Mouse (Mus musculus) heart, postnatal 4 days (tissue): ENCODE results near the gene Gkap1. TPM values are rescaled to one million over a fixed set of nuclear protein-coding genes. Genes with fewer than 3 reads are reported as not detected.

ENCODE experiments used
- DNase-seq: peaks from one replicate; pipeline ENCODE4 v3.0.0; 2021
- total RNA-seq, 2 experiments: library from RNA; stranded (reverse); gene quantifications; 2 replicates each; pipeline ENCODE4 v1.2.3; 2021

Gene Gkap1
- total RNA-seq, 2 experiments from 2014 or later = 31.2 to 34.6 TPM

GRCm38 (mm10) chr13:58261674-58262073 lies 13.8 kb downstream of the Gkap1 start:
- no peak for DNase-seq

DNA sequence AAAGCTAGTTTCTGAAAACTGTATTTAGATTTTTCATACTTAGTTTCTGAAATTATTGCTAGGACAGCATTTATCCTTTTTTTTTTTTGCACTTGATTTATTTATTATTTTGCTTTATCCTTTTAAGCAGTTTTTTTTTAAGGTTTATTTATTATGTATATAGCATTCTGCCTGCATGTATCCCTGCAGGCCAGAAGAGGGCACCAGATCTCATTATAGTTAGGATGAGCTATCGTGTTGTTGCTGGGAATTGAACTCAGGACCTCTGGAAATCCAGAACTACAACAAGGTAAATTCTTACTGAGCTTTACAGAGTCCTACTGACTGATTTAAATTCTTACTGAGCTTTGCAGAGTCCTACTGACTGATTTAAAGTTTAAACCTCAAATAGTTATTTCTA lies 22.2 kb downstream of the Gkap1 start:
- no peak for DNase-seq

- no peak for DNase-seq
Observed at GRCm38 (mm10) chr13:58248957-58249356, 26.5 kb downstream of the Gkap1 start.

DNA sequence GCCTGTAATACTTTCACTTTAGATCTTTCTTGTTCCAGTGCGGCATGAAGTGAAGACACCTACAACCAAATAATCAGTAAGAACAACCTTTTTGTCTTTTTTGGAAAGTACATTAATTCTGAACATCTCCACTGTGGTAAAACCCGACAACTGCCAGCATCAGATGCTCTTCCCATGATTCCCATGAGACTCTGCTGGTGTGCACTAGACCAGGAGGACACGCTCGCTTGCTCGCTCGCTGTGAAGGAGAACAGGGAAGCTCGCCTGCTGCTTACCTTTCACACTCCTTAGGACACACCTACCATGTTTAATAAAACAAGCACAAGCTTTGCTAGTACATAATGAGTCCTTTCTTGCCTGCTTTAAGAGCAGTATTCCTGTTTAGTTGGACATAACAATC lies 39.0 kb downstream of the Gkap1 start:
- DNase-seq = no peak

DNA sequence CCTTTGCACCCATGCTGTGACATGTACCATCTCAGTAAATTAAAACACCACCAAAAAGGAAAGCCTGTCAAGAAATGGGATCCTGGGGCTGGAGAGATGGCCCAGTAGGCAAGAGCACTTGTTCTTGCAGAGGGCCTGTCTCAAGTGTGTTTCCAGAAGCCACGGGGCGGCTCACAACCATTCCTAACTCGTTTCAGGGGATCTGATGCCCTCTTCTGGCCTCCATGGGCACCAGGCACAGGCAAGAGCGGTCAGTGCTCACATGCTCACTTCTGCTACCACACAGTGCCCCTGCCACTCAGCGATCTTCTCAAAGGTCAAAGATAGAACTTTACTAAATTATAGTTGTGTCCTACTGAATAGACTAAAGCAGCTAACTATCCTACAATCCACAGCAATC lies 42.9 kb downstream of the Gkap1 start:
- DNase-seq = peak; percentile 62

DNA sequence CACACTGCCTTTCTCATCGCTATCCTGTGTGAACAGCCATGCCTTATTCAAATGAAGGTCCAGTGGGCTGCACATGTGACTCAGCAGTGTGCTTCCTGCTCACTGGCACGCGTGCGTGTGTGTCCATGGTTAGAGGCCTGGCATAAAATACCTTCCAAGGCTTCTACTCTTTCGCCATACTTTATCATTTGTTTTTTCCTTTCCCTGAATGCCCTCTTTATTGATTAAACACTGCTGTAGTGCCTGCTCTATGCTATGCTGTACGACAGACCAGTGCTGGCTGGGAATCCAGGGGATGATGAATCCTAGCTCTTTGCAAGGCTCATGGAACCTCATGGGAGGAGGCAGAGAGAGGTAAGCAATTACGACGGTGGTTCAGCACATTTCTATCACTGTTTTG lies 43.4 kb downstream of the Gkap1 start:
- no peak for DNase-seq

DNA sequence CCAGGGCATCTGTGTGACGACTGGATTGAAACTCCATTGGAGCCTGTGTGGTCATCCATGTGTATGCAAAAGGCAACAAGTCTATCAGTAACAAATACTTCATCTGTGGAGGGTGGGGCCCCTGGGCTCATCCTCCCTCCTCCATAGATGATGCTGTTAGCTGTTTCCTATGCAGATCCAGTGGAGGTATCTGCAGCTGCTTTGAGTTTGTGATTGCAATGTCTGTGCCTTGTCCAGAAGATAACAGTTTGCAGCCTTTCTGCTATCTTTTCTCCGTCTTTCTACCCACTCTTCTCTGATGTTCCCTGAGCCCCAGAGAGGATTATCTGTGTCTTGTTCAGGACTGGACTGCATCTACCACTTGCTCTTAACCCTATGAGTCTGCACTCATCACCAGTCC lies 46.9 kb downstream of the Gkap1 start:
- no peak for DNase-seq

GRCm38 (mm10) chr13:58225694-58226093 lies 49.8 kb downstream of the Gkap1 start:
- DNase-seq = no peak

DNA sequence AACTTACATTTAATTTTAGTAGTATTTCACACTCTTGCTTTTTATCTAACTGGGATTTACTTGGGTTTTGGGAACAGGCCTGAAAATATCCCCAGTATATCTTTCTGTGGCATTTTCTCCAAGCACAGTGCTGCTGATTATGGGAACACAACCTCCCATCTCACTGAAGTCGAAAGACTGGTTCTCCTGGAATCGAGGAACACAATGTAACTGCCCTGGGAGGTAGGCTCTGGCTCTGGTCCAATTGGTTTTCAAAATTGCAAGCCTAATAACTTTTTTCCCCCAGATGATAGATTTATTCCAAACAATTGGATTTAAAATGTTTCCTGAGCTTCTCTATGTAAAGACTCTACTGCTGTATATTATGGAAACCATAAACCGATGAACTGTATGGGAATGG lies 55.3 kb downstream of the Gkap1 start:
- DNase-seq = no peak

DNA sequence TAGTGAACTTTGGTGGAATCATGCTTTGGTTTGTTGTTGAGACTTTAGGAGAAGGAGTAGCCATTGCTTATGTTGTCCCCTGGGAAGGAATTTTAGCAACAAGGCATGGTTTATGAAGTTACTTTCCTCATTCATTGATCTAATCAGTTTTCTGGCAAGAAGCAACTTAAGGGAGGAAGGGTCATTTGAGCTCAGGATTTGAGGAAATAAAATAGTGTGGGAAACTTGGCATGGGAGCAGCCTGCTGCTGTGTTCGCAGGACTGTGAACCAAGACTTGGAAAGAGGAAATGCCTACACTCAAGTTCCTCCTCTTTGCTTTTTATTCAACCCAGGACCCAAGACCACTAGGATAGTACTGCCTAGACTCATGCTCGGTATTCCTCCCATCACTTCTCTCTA lies 58.0 kb downstream of the Gkap1 start:
- no peak for DNase-seq

DNA sequence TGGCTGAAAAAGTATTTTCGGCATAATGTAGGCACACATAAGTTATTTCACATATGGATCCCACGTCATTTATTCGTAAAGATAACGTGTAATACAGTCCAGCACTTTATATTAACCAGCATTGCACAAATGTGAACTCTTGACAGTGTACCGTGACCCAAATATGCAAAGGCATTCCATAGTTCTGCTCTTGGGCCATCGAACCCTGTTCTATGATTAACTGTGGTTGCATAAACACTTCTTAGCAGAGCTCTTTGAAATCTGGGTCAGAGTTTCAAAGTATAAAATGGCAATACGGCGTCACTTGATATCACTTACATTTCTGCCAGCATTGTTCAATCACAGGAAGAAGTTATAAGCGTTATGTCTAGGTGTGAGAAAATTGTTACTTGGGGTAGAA lies 59.1 kb downstream of the Gkap1 start:
- no peak for DNase-seq

DNA sequence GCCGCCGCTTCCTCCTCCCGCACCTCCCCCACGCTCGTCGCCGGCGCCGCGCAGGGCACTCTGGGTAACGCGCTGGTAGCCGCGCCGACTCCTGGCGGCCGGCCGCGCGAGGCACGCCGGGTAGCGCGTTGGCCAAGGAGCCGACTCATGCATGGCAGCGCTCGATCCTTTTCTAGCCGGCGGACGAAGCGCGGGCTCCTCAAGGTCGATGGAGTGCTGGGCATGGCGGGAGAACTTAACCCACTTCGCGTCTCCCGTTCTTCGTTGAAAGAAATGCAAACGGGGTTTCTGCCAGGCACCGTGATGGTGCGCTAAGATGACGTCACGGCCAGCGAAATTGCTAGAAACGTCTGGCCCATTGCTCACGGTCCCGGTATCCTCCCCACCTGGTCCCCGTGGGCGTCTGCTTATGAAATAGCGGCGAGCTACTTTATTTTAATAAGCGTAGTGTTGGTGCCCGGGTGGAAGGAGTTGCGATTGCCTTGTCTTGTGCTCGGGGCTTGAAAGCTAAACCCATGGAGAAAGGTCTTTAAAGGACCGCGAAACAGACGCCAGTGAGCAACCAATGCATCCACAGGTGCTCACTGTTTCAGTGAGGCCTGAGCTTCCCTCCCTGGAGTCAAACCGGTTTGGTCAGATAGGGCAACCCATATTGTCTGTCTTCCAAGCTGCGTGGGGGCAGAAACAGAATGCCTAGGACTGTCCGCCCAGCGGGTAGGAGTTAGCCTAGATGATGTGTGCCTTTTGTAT lies 59.7 kb downstream of the Gkap1 start, which contains the start of gene Ubqln1:
Gene Ubqln1 (minus strand): TSS at position 62 of the 750 bp plus-strand sequence.
- DNase-seq = peak; percentile 89

DNA sequence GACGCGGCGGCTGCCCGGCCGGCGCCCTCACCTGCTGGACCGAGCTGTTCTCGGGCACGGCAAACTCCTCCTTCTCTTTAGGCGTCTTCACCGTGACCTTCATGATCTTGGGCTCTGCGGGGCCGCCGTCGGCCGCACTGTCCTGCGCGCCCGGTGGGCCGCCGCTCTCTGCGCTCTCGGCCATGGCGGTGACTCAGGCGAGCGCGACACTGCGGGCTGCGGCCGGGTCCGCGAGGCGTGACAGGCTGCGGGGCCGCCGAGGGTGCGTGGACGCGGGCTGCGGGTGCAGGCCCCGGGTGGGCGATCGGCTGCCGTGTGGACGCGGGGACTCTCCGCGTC lies 60.3 kb downstream of the Gkap1 start:
- no peak for DNase-seq

- DNase-seq = peak; percentile 23
Observed at GRCm38 (mm10) chr13:58214346-58215252, 60.9 kb downstream of the Gkap1 start.

DNA sequence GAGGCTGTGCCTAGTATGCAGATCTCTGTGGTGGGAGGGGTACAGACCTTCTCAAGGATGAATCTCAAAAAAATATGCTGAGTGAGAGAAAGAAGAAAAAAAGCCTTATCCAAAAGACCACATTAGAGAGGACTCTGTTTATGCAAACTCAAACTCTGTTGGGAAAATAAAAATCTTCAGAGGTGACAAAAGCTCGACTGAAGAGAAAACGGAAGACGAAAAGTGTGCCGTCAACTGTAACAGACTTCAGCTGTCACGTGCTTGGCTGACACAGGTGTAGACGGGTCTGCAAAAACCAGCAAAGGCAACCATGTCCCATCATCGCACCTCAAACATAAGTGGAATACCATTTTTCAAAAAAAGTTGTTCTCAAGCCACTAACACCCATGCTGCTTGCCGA lies 61.7 kb downstream of the Gkap1 start:
- DNase-seq = no peak

GRCm38 (mm10) chr13:58212530-58212929 lies 63.0 kb downstream of the Gkap1 start:
- DNase-seq = no peak

DNA sequence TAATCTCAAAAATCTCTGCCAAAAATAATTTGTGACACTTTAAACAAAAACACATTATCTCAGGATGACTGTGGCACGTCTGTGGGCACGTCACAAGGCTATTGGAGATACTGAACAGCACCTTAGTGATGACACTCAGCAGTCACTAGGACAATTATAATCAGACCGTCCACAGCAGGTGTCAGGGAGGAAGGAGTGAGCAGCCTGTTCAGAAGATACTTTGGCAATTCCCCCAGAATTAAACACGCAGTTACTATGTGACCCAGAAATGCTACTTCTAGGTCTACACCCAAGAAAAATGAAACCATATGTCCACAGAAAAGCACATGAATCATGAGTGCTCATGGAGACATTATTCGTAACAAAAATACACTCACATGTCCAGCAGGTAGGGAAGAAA lies 65.1 kb downstream of the Gkap1 start:
- DNase-seq = no peak

DNA sequence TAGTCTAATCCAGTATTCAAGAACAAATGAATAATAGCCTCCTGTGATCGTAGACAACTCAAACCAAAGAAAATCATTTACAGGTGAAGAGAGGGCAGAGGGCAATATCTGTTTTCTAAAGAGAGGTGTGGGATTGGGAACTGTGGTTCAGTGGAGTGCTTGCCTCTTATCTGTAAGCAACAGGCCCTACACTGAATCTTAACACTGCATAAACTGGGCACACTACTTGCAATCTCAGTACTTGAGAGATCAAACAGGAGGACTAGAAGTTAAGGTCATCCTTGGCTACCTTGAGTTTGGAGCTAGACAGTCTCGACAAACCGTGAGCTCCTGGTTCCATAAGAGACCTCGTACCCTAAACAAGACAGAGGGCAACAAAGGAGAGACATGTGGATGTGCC lies 69.4 kb downstream of the Gkap1 start:
- DNase-seq = no peak

DNA sequence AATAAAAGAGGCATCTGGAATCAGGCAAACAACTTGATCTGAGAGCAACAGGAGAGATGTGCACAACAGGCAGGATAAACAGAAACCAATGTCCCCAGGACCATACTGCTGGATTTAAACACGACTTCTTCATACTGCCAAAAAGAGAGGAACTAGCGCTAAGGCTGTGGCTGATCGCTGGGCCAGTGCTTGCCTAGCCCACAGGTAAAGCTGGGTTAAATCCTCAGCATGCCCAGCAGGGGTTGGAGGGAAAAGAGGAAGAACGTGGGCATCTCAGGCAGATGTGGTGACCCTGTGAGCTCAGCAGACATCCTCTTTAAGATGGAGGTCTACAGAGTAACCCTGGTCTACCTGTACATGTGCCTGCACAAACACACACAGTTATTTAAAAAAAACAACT lies 70.5 kb downstream of the Gkap1 start:
- DNase-seq = no peak

DNA sequence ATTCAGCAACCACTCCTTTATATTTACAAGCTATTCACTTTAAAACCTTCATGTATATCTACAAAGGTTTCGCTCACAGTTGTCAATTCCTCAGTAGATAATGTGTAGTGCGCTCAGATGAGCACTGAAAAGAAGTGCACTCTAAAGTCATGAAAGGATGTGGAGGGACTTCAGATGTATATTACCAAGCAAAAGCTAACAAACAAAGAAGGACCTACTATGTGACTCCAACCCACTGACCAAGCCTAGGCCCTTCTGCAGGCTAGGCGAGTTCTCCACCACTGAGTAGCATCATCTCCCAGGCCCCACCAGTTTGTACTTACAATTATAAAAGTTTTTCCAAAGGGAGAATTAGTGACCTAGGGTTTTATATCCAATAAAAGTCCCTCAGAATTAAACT lies 71.3 kb downstream of the Gkap1 start:
- DNase-seq = no peak

- no peak for DNase-seq
Observed at GRCm38 (mm10) chr13:58202903-58203302, 72.6 kb downstream of the Gkap1 start.

GRCm38 (mm10) chr13:58201908-58202307 lies 73.6 kb downstream of the Gkap1 start:
- no peak for DNase-seq

GRCm38 (mm10) chr13:58201343-58201742 lies 74.2 kb downstream of the Gkap1 start:
- no peak for DNase-seq
